8 mouse cellular contexts compared by ENCODE assay signal in genomic region chr7:92903360-92904038, GRCm38 (mm10). TPM values are rescaled to one million over a fixed set of nuclear protein-coding genes. Genes with fewer than 3 reads are reported as not detected.
DNase-seq lines count a peak whose midpoint lies in the region; ATAC-seq and TF ChIP-seq lines count a peak whose summit lies in the region.

No protein-coding gene starts in this region.

- DNase-seq in MEL-GATA-1-ER (ENCODE audit: extremely low read depth, low read depth), result peak; percentile 33
- DNase-seq in cerebellum, adult 2 months, result peak; percentile 71 to 73
- DNase-seq in forelimb bud, embryonic 11.5 days (ENCODE audit: low read depth, low spot score), result peak; percentile 80
- peak; percentile 78 for DNase-seq in hindbrain, embryonic 10.5 days (ENCODE audit: low spot score)
- peak; percentile 69 for DNase-seq in layer of hippocampus, adult 9-11 months
- DNase-seq in ovary, postnatal 36 days (ENCODE audit: low spot score), result peak; percentile 59
- DNase-seq in thymus, postnatal 10 days (ENCODE audit: low spot score in 2 of 2), result peak; percentile 41 to 72

- 51% methylated on average over 7 of the region's 7 CpGs for WGBS in cerebellum, adult 2 months
- WGBS in hindbrain, embryonic 10.5 days, result 61% methylated on average over 7 of the region's 7 CpGs
- 45% methylated on average over 7 of the region's 7 CpGs for WGBS in lung, embryonic 16.5 days

- no peak overlapping the region for H3K9ac ChIP-seq in lung, embryonic 16.5 days (ENCODE audit: low read length)

- H3K36me3 ChIP-seq in hindbrain, embryonic 10.5 days, result no peaks in the 10 kb centered on the region
- H3K36me3 ChIP-seq in lung, embryonic 16.5 days (ENCODE audit: control insufficient read depth, insufficient read depth, low read length), result no peaks in the 10 kb centered on the region

- no peak overlapping the region for H3K4me2 ChIP-seq in lung, embryonic 16.5 days (ENCODE audit: low read depth, low read length)

- TF ChIP-seq POLR2A in cerebellum, adult 2 months (IDR thresholded peaks at IDR 0.05; ENCODE audit: borderline replicate concordance, insufficient read depth, low read length), result no peak

- no peak overlapping the region for H3K4me3 ChIP-seq in cerebellum, adult 2 months (replicated peaks; ENCODE audit: insufficient read depth, low read depth, low read length)
- H3K4me3 ChIP-seq in hindbrain, embryonic 10.5 days, result no peak overlapping the region
- no peak overlapping the region for H3K4me3 ChIP-seq in lung, embryonic 16.5 days (ENCODE audit: low read length)

- TF ChIP-seq CTCF in cerebellum, adult 2 months (IDR thresholded peaks at IDR 0.05; ENCODE audit: borderline replicate concordance, insufficient read depth, low read depth, low read length), result peak; percentile 92

- H3K27ac ChIP-seq in cerebellum, adult 2 months (ENCODE audit: insufficient read depth, low read length), result no peak overlapping the region
- no peak overlapping the region for H3K27ac ChIP-seq in hindbrain, embryonic 10.5 days
- H3K27ac ChIP-seq in lung, embryonic 16.5 days (ENCODE audit: low read length), result no peak overlapping the region

- no peaks in the 10 kb centered on the region; the same call in 1 of the 2 replicates for H3K27me3 ChIP-seq in cerebellum, adult 2 months (ENCODE audit: control insufficient read depth, insufficient read depth, low read length)
- H3K27me3 ChIP-seq in hindbrain, embryonic 10.5 days (ENCODE audit: insufficient read depth, poor library complexity, severe bottlenecking), result no peaks in the 10 kb centered on the region
- no peaks in the 10 kb centered on the region for H3K27me3 ChIP-seq in lung, embryonic 16.5 days (ENCODE audit: control insufficient read depth, insufficient read depth, low read depth, low read length)

- H3K9me3 ChIP-seq in hindbrain, embryonic 10.5 days, result no peaks in the 10 kb centered on the region
- H3K9me3 ChIP-seq in lung, embryonic 16.5 days (ENCODE audit: control insufficient read depth, low read length), result no peaks in the 10 kb centered on the region

- no peaks in the 10 kb centered on the region for H3K4me1 ChIP-seq in cerebellum, adult 2 months (ENCODE audit: control insufficient read depth, insufficient read depth, low read length)
- H3K4me1 ChIP-seq in hindbrain, embryonic 10.5 days (replicated peaks), result no peaks in the 10 kb centered on the region
- no peaks in the 10 kb centered on the region for H3K4me1 ChIP-seq in lung, embryonic 16.5 days (replicated peaks; ENCODE audit: control insufficient read depth, insufficient read depth, low read length)

- ATAC-seq in lung, embryonic 16.5 days (ENCODE audit: low read depth), result peak; percentile 92

RNA-seq across cellular contexts. Expression of gene Prcp, which starts 29.2 kb away (rescaled TPM):
- polyA plus RNA-seq in cerebellum, adult 2 months (2012; rRNA removed), result 8.7 and 9.9 TPM in 2 replicates
- polyA plus RNA-seq in hindbrain, embryonic 10.5 days (2016; fragmentation: Nextera tagmentation; extraction: Ambion mirVana), result 19.8 and 22.5 TPM in 2 replicates
- 42.5 and 43.1 TPM in 2 replicates for polyA plus RNA-seq in lung, embryonic 16.5 days (2015; fragmentation: Nextera tagmentation; extraction: Ambion mirVana)

RNA-seq across cellular contexts. Expression of gene Ddias, which starts 29.5 kb away (rescaled TPM):
- 0.20 and 0.21 TPM in 2 replicates for polyA plus RNA-seq in cerebellum, adult 2 months (2012; rRNA removed)
- 17.4 and 23.9 TPM in 2 replicates for polyA plus RNA-seq in hindbrain, embryonic 10.5 days (2016; fragmentation: Nextera tagmentation; extraction: Ambion mirVana)
- polyA plus RNA-seq in lung, embryonic 16.5 days (2015; fragmentation: Nextera tagmentation; extraction: Ambion mirVana), result 13.9 and 15.1 TPM in 2 replicates

Comparison
In these comparisons a context has a peak if more than half of its experiments do, and no peak if none do; other contexts are left out.
1. RNA of gene Ddias, which starts 29.5 kb away (polyA plus RNA-seq): 17.4 to 23.9 TPM in hindbrain, embryonic 10.5 days and 13.9 to 15.1 TPM in lung, embryonic 16.5 days; 0.20 to 0.21 TPM in cerebellum, adult 2 months; every median in the first group is over 10 times any median in the second.
2. Peak in every context shown above with its lines, with median percentiles within 50 percentile points of each other: DNase-seq.